Mouse (Mus musculus) hindbrain, embryonic 10.5 days (tissue): ENCODE results near the gene Fam178b. TPM values are rescaled to one million over a fixed set of nuclear protein-coding genes. Genes with fewer than 3 reads are reported as not detected.
A peak's percentile ranks its signal among the peaks of the same experiment; 100 is the strongest.

Experiments used
- DNase-seq: peaks from one replicate; pipeline ENCODE4 v3.0.0-alpha.2; 2017; ENCODE audit warnings: low spot score
- H3K27ac ChIP-seq: fragments of 300-500 bp; sonication (generic); 2 replicates; pipeline ENCODE4 v1.5.1; 2016; ENCODE audit warnings: mild to moderate bottlenecking, moderate library complexity
- H3K27me3 ChIP-seq: fragments of 300-500 bp; sonication (generic); 2 replicates; pipeline ENCODE4 v1.6.1; 2016; ENCODE audit warnings: mild to moderate bottlenecking; ENCODE audit not compliant: poor library complexity, insufficient read depth, severe bottlenecking
- H3K36me3 ChIP-seq: fragments of 300-500 bp; sonication (generic); 2 replicates; pipeline ENCODE4 v1.6.1; 2016; ENCODE audit warnings: mild to moderate bottlenecking, moderate library complexity
- H3K4me1 ChIP-seq: fragments of 300-500 bp; sonication (generic); replicated peaks from 2 replicates; pipeline ENCODE4 v1.6.1; 2016; ENCODE audit warnings: mild to moderate bottlenecking
- H3K4me3 ChIP-seq: fragments of 300-500 bp; sonication (generic); 2 replicates; pipeline ENCODE4 v1.5.1; 2016; ENCODE audit warnings: mild to moderate bottlenecking, moderate library complexity
- H3K9me3 ChIP-seq: fragments of 300-500 bp; sonication (generic); 2 replicates; pipeline ENCODE4 v1.6.1; 2016; ENCODE audit warnings: mild to moderate bottlenecking, moderate library complexity
- WGBS: fragments of 180-500 bp; shearing (Covaris S2); methylation state at CpG from one replicate; pipeline ENCODE4 v1.1.7; 2016; 5-methylcytosine and 5-hydroxymethylcytosine counted together
- polyA plus RNA-seq: library from polyadenylated mRNA; unstranded; fragments of >200 nt; fragmentation: Nextera tagmentation; extraction: Ambion mirVana; gene quantifications from 2 replicates; pipeline ENCODE4 v1.2.1, GENCODE M21; 2016

The Fam178b gene
- polyA plus RNA-seq, 1 experiment from 2014 or later: 0.42 TPM

DNA sequence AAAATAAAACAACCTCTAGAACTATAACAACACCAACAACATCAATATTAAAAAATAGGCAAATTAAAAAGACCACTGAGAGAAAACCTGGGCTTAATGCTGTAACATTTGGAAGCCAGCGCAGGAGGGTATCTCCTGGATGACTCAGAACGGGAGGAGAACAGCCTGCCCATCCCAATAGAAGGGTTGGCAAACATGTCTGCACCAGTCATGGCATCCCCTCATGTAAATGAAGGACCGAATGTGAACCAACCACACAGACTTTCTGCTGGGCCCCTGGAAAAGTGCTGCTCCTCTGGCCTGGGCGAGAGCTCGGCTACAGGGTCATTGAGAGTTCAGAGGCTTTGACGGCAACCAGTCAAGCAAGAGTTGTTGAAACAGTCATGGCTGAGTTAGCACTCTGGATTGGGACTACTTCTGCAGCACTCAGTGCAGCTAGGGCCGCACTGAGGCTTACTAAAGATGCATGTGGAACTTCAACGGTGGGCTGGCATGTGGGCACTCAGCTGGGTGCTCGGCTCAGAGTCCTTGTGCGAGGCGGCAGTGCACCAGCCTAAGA, 17.7 kb downstream of the Fam178b start:
- H3K9me3 ChIP-seq: no peaks in the 10 kb centered on the region
- no peak overlapping the region for H3K27ac ChIP-seq
- no peak overlapping the region for H3K4me3 ChIP-seq
- H3K36me3 ChIP-seq: no peaks in the 10 kb centered on the region
- peaks cover 5% of the 10 kb centered on the region; the same call in 1 of the 2 replicates for H3K4me1 ChIP-seq
- DNase-seq: no peak
- no peaks in the 10 kb centered on the region for H3K27me3 ChIP-seq
- WGBS: 61% methylated on average over 11 of the region's 11 CpGs

DNA sequence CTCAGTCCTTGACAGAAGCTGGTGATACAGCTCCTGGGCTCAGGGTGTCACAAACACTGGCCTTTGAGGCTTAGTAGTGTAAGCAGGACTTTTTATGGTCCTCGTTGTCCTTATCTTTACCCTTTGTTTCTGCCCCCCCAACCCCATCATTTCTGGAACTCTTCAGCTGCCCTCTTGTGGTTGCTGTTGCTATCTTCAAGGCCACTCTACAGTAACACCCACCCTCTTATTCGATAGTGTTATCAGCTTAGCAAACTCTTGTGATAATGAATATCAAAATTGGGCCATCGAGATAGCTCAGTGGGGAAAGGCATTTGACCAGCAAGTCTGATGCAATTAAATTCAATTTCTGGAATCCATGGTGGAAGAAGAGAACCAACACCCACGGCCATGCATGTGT, 18.5 kb downstream of the Fam178b start:
- WGBS: 74% methylated on average over 4 of the region's 4 CpGs
- no peaks in the 10 kb centered on the region for H3K36me3 ChIP-seq
- no peak for DNase-seq

GRCm38 (mm10) chr1:36658621-36659399, 24.2 kb downstream of the Fam178b start:
- Histone ChIP-seq H3K27ac (no peak overlapping the region), H3K36me3 (no peaks in the 10 kb centered on the region), H3K27me3 (no peaks in the 10 kb centered on the region), H3K4me1 (no peaks in the 10 kb centered on the region), H3K4me3 (no peak overlapping the region), H3K9me3 (no peaks in the 10 kb centered on the region)
- 87% methylated on average over 7 of the region's 7 CpGs for WGBS
- no peak for DNase-seq

More for the DNA sequence above, 18.5 kb downstream of the Fam178b start:
- H3K9me3 ChIP-seq: no peaks in the 10 kb centered on the region
- H3K27me3 ChIP-seq: no peaks in the 10 kb centered on the region
- no peak overlapping the region for H3K27ac ChIP-seq
- H3K4me3 ChIP-seq: no peak overlapping the region
- peaks cover 5% of the 10 kb centered on the region; the same call in 1 of the 2 replicates for H3K4me1 ChIP-seq

DNA sequence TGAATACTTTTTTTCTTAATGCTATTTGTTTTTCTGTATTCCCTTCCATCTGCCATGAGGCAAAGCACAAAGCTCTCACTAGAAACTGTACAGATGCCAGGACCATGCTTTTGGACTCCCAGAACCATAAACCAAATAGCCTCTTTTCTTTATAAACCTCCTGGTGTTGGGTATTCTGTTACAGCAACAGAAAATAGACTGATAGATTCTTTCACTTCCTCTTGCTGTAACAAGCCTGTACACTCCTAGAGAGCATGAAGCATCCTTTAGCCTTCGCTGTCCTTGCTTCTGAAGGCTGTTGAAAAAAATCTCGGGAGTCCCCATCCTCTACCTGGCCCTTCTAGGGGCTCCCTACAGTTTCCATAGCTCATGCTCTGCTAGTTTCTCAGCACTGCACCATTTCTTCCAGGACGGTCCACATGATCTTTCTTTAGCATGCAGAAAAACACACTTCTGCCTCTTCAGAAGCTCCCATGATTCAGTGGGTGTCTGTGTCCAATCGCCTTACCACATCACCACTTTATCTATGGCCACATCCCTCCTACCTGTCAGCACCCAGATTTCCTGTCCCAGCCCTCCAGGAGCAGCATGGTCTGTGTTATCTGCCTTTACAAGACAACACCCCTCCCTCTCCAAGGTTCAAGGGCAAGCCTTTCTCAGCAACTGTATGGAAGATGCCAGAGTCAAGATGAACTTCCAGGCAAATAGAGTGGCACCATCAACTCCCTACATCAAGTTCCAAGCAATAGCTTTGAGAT, 25.1 kb downstream of the Fam178b start:
- H3K36me3 ChIP-seq: no peaks in the 10 kb centered on the region
- no peaks in the 10 kb centered on the region for H3K27me3 ChIP-seq
- WGBS: 84% methylated on average over 4 of the region's 4 CpGs
- H3K4me3 ChIP-seq: no peak overlapping the region
- no peak overlapping the region for H3K27ac ChIP-seq
- H3K9me3 ChIP-seq: no peaks in the 10 kb centered on the region
- no peaks in the 10 kb centered on the region for H3K4me1 ChIP-seq
- no peak for DNase-seq

- Histone ChIP-seq H3K4me3 (no peak overlapping the region), H3K36me3 (no peaks in the 10 kb centered on the region), H3K4me1 (no peaks in the 10 kb centered on the region), H3K27ac (no peak overlapping the region), H3K27me3 (no peaks in the 10 kb centered on the region), H3K9me3 (no peaks in the 10 kb centered on the region)
- 87% methylated on average over 3 of the region's 3 CpGs for WGBS
- DNase-seq: no peak
Observed at GRCm38 (mm10) chr1:36656233-36656632, 26.8 kb downstream of the Fam178b start.

GRCm38 (mm10) chr1:36655039-36655438, 27.9 kb downstream of the Fam178b start:
- Histone ChIP-seq H3K4me3 (no peak overlapping the region), H3K27ac (no peak overlapping the region), H3K27me3 (no peaks in the 10 kb centered on the region), H3K9me3 (no peaks in the 10 kb centered on the region), H3K4me1 (no peaks in the 10 kb centered on the region), H3K36me3 (no peaks in the 10 kb centered on the region)
- 86% methylated on average over 5 of the region's 5 CpGs for WGBS
- no peak for DNase-seq

DNA sequence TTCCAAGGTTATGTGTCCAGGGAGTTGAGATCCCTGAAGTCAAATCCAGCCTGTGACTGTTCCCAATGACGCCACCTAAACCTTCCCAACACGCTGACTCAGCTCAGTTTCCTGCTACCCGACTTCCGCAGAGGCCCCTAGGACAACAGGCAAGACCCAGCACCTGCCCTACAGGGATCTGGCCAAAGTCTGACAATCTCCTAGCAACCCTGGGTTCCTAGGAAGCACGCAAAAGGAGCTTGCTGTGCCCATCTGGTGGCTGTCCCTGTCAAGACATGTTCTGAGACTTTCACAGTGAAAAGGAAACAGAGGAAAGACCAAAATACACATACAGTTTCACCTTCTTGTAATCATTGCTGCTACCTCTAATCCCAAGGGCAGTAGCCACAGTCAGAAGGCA, 35.4 kb downstream of the Fam178b start:
- no peaks in the 10 kb centered on the region for H3K9me3 ChIP-seq
- 0 out of 2 replicates have a peak overlapping the region, but pooled peaks have one; percentile 16 for H3K27ac ChIP-seq
- H3K36me3 ChIP-seq: no peaks in the 10 kb centered on the region
- no peaks in the 10 kb centered on the region for H3K27me3 ChIP-seq
- DNase-seq: no peak
- 59% methylated on average over 5 of the region's 5 CpGs for WGBS
- peaks cover 11% of the 10 kb centered on the region for H3K4me1 ChIP-seq
- H3K4me3 ChIP-seq: no peak overlapping the region

GRCm38 (mm10) chr1:36646285-36646684, 36.7 kb downstream of the Fam178b start:
- H3K27ac ChIP-seq: no peak overlapping the region
- no peak for DNase-seq
- H3K9me3 ChIP-seq: no peaks in the 10 kb centered on the region
- no peaks in the 10 kb centered on the region for H3K36me3 ChIP-seq
- no peak overlapping the region for H3K4me3 ChIP-seq
- WGBS: 75% methylated on average over 3 of the region's 3 CpGs
- H3K4me1 ChIP-seq: peaks cover 11% of the 10 kb centered on the region
- no peaks in the 10 kb centered on the region for H3K27me3 ChIP-seq

DNA sequence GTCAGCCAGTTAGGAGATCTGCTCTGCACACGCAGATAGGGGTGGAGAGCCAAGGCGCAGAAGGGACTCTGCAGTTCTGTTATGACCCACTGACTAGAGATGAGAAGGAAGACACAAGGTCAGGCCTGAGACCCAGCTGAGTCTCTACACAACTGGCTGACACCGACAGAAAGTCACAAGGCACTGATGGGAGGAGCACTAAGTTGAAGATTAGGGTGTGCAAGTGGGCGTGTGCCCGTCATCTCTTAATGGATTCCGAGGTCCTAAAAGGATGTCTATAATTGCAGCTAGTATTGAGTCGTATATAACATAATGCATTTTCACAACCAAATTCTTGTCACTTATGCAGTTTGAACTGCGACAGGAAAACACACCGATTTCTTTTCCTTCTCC, 38.4 kb downstream of the Fam178b start:
- peaks cover 15% of the 10 kb centered on the region for H3K4me1 ChIP-seq
- no peak overlapping the region for H3K4me3 ChIP-seq
- H3K36me3 ChIP-seq: no peaks in the 10 kb centered on the region
- no peak overlapping the region for H3K27ac ChIP-seq
- no peaks in the 10 kb centered on the region for H3K9me3 ChIP-seq
- H3K27me3 ChIP-seq: no peaks in the 10 kb centered on the region
- DNase-seq: no peak
- WGBS: 90% methylated on average over 9 of the region's 9 CpGs

- Histone ChIP-seq H3K27ac (no peak overlapping the region), H3K4me1 (peaks cover 15% of the 10 kb centered on the region), H3K4me3 (no peak overlapping the region), H3K9me3 (no peaks in the 10 kb centered on the region), H3K36me3 (no peaks in the 10 kb centered on the region), H3K27me3 (no peaks in the 10 kb centered on the region)
- DNase-seq: no peak
- 93% methylated on average over 7 of the region's 7 CpGs for WGBS
Observed at GRCm38 (mm10) chr1:36643957-36644614, 38.9 kb downstream of the Fam178b start.

- H3K4me1 ChIP-seq: peaks cover 49% of the 10 kb centered on the region
- no peak for DNase-seq
- no peaks in the 10 kb centered on the region for H3K9me3 ChIP-seq
- H3K36me3 ChIP-seq: no peaks in the 10 kb centered on the region
- H3K4me3 ChIP-seq: no peak overlapping the region
- no peak overlapping the region for H3K27ac ChIP-seq
- H3K27me3 ChIP-seq: no peaks in the 10 kb centered on the region
- WGBS: 80% methylated on average over 2 of the region's 2 CpGs
Observed at GRCm38 (mm10) chr1:36635826-36636485, 47.0 kb downstream of the Fam178b start.

DNA sequence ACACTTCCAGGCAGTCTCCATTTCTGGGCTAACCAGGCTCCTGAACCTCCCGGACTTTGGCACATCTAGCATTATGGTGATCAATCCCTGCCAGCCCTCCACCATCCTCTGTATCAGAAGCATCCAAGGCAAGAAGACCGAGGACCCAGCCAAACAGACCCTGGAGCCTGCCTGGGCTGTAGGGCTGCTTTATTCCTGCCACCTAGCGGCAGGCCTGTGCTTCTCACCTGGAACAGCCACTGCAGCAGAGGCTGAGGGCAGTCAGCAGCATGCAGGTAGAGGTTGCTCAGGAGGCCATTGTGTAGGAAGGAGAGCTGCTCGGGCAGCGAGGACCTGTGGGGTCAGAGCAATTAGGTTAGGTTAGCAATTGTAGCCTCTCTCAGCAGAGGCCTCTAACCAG, 48.0 kb downstream of the Fam178b start:
- peak; percentile 73 for DNase-seq
- Histone ChIP-seq H3K27ac (0 out of 2 replicates have a peak overlapping the region, but pooled peaks have one; percentile 56), H3K36me3 (no peaks in the 10 kb centered on the region), H3K4me3 (no peak overlapping the region), H3K27me3 (no peaks in the 10 kb centered on the region), H3K4me1 (peaks cover 55% of the 10 kb centered on the region), H3K9me3 (no peaks in the 10 kb centered on the region)
- 22% methylated on average over 5 of the region's 5 CpGs for WGBS
